Mouse (Mus musculus) leukemia stem cell, adult 10-12 weeks (primary cell): Measurements from ENCODE around the gene Olfr822. TPM values are rescaled to one million over a fixed set of nuclear protein-coding genes. Genes with fewer than 3 reads are reported as not detected.

ENCODE experiments used
- polyA plus RNA-seq: library from polyadenylated mRNA; stranded (reverse); fragments of >175 nt; gene quantifications from 2 replicates; pipeline ENCODE4 v1.2.3, GENCODE M21; 2012; ENCODE audit warnings: low replicate concordance

The Olfr822 gene
- not detected in 2 replicates for polyA plus RNA-seq

GRCm38 (mm10) chr10:130070910-130071309, at the start of gene Olfr822:
TSS of gene Olfr822 (plus strand) at chr10:130071210.

GRCm38 (mm10) chr10:130030048-130030447, 41.0 kb upstream of the Olfr822 start, which contains the start of gene Olfr821:
TSS of gene Olfr821 (plus strand) at chr10:130030348.

GRCm38 (mm10) chr10:130115283-130115682, 44.3 kb downstream of the Olfr822 start, which contains the start of gene Olfr823:
TSS of gene Olfr823 (minus strand) at chr10:130115383.

Other genes with a start within 250 kb of the Olfr822 start
- gene Olfr812, start 225.1 kb upstream of the Olfr822 start, polyA plus RNA-seq: not detected in 2 replicates
- not detected in 2 replicates for gene Olfr813, start 215.8 kb upstream of the Olfr822 start, polyA plus RNA-seq
- gene Olfr814, start 191.4 kb upstream of the Olfr822 start, polyA plus RNA-seq: not detected in 2 replicates
- gene Olfr815, start 165.3 kb upstream of the Olfr822 start, polyA plus RNA-seq: not detected in 2 replicates
- gene Olfr816, start 155.6 kb upstream of the Olfr822 start, polyA plus RNA-seq: not detected in 2 replicates
- gene Olfr818, start 122.1 kb upstream of the Olfr822 start, polyA plus RNA-seq: not detected in 2 replicates
- not detected in 2 replicates for gene Olfr819, start 103.9 kb upstream of the Olfr822 start, polyA plus RNA-seq
- gene Olfr247, start 95.1 kb upstream of the Olfr822 start, polyA plus RNA-seq: not detected in 2 replicates
- not detected in 2 replicates for gene Gm10310, start 86.1 kb upstream of the Olfr822 start, polyA plus RNA-seq
- gene Olfr820, start 58.6 kb upstream of the Olfr822 start, polyA plus RNA-seq: not detected in 2 replicates
- gene Olfr821, start 40.9 kb upstream of the Olfr822 start, polyA plus RNA-seq: not detected in 2 replicates
- not detected in 2 replicates for gene Olfr823, start 44.2 kb downstream of the Olfr822 start, polyA plus RNA-seq
- 0.33 TPM in 1 of 2 replicates, not detected in the other for gene Olfr824, start 58.8 kb downstream of the Olfr822 start, polyA plus RNA-seq
- not detected in 2 replicates for gene Olfr825, start 95.6 kb downstream of the Olfr822 start, polyA plus RNA-seq
- not detected in 2 replicates for gene Olfr826, start 113.0 kb downstream of the Olfr822 start, polyA plus RNA-seq
- gene Olfr827, start 143.2 kb downstream of the Olfr822 start, polyA plus RNA-seq: not detected in 2 replicates
- not detected in 2 replicates for gene Neurod4, start 209.0 kb downstream of the Olfr822 start, polyA plus RNA-seq